Comparison of ENCODE assay signal across 15 mouse cellular contexts in the genomic region with DNA sequence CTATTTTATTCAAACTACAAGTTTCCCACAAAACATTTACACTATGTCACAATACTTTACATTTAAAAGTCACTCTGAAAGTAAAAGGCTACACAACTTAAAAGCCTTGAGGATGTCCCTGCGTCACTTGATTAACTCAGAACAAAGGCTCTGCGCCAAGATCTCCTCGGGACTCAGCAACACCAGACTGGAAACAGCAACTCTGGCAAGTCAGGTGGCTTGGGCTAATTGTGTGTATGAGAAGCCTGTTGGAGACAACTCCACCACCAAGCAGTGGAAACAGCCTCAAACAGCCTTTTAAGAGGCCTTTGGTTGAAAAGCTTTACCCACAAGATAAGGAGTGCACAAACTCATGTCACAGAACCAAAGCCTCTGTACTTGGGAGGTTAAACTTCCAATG. TPM values are rescaled to one million over a fixed set of nuclear protein-coding genes. Genes with fewer than 3 reads are reported as not detected.
DNase-seq lines count a peak whose midpoint lies in the region; ATAC-seq and TF ChIP-seq lines count a peak whose summit lies in the region.
"Had no signal": no experiment of that assay in that cellular context is flagged by ENCODE, and none has a peak within 500 bp of the region (broad histone marks: within the 10 kb centered on the region; RNA-seq: fewer than 3 reads in every experiment).

No protein-coding gene starts in this region.

- no peaks in the 10 kb centered on the region for H3K27me3 ChIP-seq in heart, embryonic 11.5 days (ENCODE audit: control insufficient read depth, insufficient read depth, low read length)
- H3K27me3 ChIP-seq: heart, embryonic 13.5 days; hindbrain, embryonic 15.5 days; limb, embryonic 15.5 days; midbrain, embryonic 12.5 days had no signal

- H3K4me1 ChIP-seq in heart, embryonic 11.5 days (ENCODE audit: control insufficient read depth, insufficient read depth, low read length) = no peaks in the 10 kb centered on the region
- H3K4me1 ChIP-seq: limb, embryonic 15.5 days; midbrain, embryonic 12.5 days had no signal

- H3K36me3 ChIP-seq in heart, embryonic 11.5 days (ENCODE audit: control insufficient read depth, insufficient read depth, low read length) = peaks cover 41% of the 10 kb centered on the region

- H3K4me3 ChIP-seq in heart, embryonic 11.5 days (ENCODE audit: low read depth, low read length) = no peak overlapping the region
- no peak overlapping the region for H3K4me3 ChIP-seq in layer of hippocampus, adult 2 months
- no peak overlapping the region for H3K4me3 ChIP-seq in left cerebral cortex, adult 2 months
- H3K4me3 ChIP-seq: erythroblast, embryonic 14.5 days; heart, embryonic 13.5 days; hindbrain, embryonic 15.5 days; limb, embryonic 15.5 days; midbrain, embryonic 12.5 days had no signal

- intact Hi-C loops in left cerebral cortex, adult 2 months (cut with DNase I) = no loop called here

- WGBS in heart, embryonic 11.5 days (ENCODE audit: insufficient replicate concordance) = 80% methylated on average over 3 of the region's 3 CpGs

- no peak overlapping the region for H3K4me2 ChIP-seq in heart, embryonic 11.5 days
- H3K4me2 ChIP-seq: heart, embryonic 13.5 days; hindbrain, embryonic 15.5 days; limb, embryonic 15.5 days; midbrain, embryonic 12.5 days had no signal

- ATAC-seq in heart, embryonic 11.5 days (replicated peaks; ENCODE audit: insufficient number of reproducible peaks, low FRiP score, low TSS enrichment) = no peak

- no peak overlapping the region for H3K27ac ChIP-seq in heart, embryonic 11.5 days (ENCODE audit: low read depth, low read length)
- H3K27ac ChIP-seq in layer of hippocampus, adult 2 months = peak overlapping the region; percentile 36; the same call in 1 of the 2 replicates
- H3K27ac ChIP-seq in left cerebral cortex, adult 2 months = no peak overlapping the region
- H3K27ac ChIP-seq: heart, embryonic 13.5 days; hindbrain, embryonic 15.5 days; limb, embryonic 15.5 days; midbrain, embryonic 12.5 days had no signal

- peak; percentile 94 for DNase-seq in heart, adult 11 months
- no peak for DNase-seq in layer of hippocampus, adult 2 months (ENCODE audit: low spot score in 2 of 2)
- no peak for DNase-seq in layer of hippocampus, adult 8-10 months (ENCODE audit: low spot score in 2 of 2)
- DNase-seq in fibroblast of lung, adult 2 months (ENCODE audit: low read depth) = peak; percentile 13
- DNase-seq in lung, postnatal 36 days = peak; percentile 67
- DNase-seq in layer of hippocampus, adult 9-10 months (ENCODE audit: low spot score) = no peak
- DNase-seq in left cerebral cortex, adult 2 months (ENCODE audit: extremely low spot score in 1 of 2, low spot score in 2 of 2) = no peak
- DNase-seq: B cell, adult 2 months; cerebellum, adult 9-11 months had no signal

- H3K9me3 ChIP-seq in heart, embryonic 11.5 days (replicated peaks; ENCODE audit: control insufficient read depth, low read length) = no peaks in the 10 kb centered on the region
- H3K9me3 ChIP-seq: heart, embryonic 13.5 days; hindbrain, embryonic 15.5 days; limb, embryonic 15.5 days; midbrain, embryonic 12.5 days had no signal

- TF ChIP-seq CTCF in layer of hippocampus, adult 2 months (conservative IDR thresholded peaks at IDR 0.05) = no peak
- TF ChIP-seq CTCF in left cerebral cortex, adult 2 months (IDR thresholded peaks at IDR 0.05) = no peak

- no peak overlapping the region for H3K9ac ChIP-seq in heart, embryonic 11.5 days (ENCODE audit: low read depth, low read length)
- H3K9ac ChIP-seq: heart, embryonic 13.5 days; hindbrain, embryonic 15.5 days; limb, embryonic 15.5 days; midbrain, embryonic 12.5 days had no signal

RNA-seq across cellular contexts. Expression of gene Brd1, which starts 31.5 kb away (rescaled TPM):
- polyA plus RNA-seq in heart, embryonic 11.5 days (2014; fragmentation: Nextera tagmentation; extraction: Ambion mirVana) = 15.2 and 18.2 TPM in 2 replicates
- total RNA-seq in layer of hippocampus, adult 2 months (2021) = 10 to 100 TPM; 52.5 to 60.6 TPM
- total RNA-seq in layer of hippocampus, adult 8-10 months (2022) = 10 to 100 TPM; 50.8 to 56.4 (median 54.1) TPM
- total RNA-seq in left cerebral cortex, adult 2 months (2021) = 10 to 100 TPM; 54.5 to 57.8 TPM

RNA-seq across cellular contexts. Expression of gene Zbed4, which starts 49.0 kb away (rescaled TPM):
- 16.1 and 22.9 TPM in 2 replicates for polyA plus RNA-seq in heart, embryonic 11.5 days (2014; fragmentation: Nextera tagmentation; extraction: Ambion mirVana)
- 1 to 10 TPM; 9.1 to 9.4 TPM for total RNA-seq in layer of hippocampus, adult 2 months (2021)
- 10 to 100 TPM in 2 of 4 experiments, 1 to 10 TPM in 2; 9.8 to 11.1 (median 10.1) TPM for total RNA-seq in layer of hippocampus, adult 8-10 months (2022)
- 10 to 100 TPM; 10.9 to 12.6 TPM for total RNA-seq in left cerebral cortex, adult 2 months (2021)

Comparison
In these comparisons a context has a peak if more than half of its experiments do, and no peak if none do; other contexts are left out.
1. DNase-seq: peak in heart, adult 11 months (single experiment), fibroblast of lung, adult 2 months (single experiment) and lung, postnatal 36 days (single experiment); none in layer of hippocampus, adult 2 months (0 of 2), layer of hippocampus, adult 8-10 months (0 of 2), layer of hippocampus, adult 9-10 months (single experiment) and left cerebral cortex, adult 2 months (0 of 2).